Mouse (Mus musculus) small intestine, adult 2 months (tissue): ENCODE data around the gene Cfap298.

Experiments used
- CTCF ChIP-seq: fragments of 200-500 bp; IDR thresholded peaks from 2 replicates; pipeline ENCODE4 v1.5.1; 2012; ENCODE audit warnings: low read depth, mild to moderate bottlenecking, control low read depth, inconsistent platforms, low read length, moderate library complexity, mixed read lengths; ENCODE audit not compliant: insufficient replicate concordance, insufficient read length; ENCODE audit errors: extremely low read depth
- POLR2A ChIP-seq: fragments of 200-500 bp; IDR thresholded peaks from 2 replicates; pipeline ENCODE4 v1.6.1; 2012; ENCODE audit warnings: low read depth, mild to moderate bottlenecking, control low read depth, inconsistent platforms, low read length, moderate library complexity

DNA sequence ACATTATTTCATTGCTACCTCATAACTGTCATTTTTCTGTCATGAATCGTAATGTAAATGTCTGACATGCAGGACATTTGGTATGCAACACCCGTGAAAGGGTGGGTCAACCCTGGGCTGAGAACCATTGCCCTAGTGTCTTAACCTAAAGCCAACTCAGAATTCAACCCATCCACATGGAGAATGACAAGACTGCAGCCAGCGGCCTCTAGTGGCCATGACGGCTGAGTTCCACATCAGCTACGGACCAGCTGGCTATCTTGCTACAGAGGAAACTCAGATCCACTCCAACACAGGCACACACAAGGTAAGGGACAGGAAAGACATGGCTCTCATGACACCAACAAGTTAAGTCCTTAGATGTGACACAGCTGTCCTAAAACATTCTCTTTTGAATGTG lies 9.5 kb downstream of the Cfap298 start:
- TF ChIP-seq CTCF (peak; percentile 68; the same call in 1 of the 2 replicates), POLR2A (no peak)
